Mouse (Mus musculus): ENCODE measurements around the gene Foxj2. TPM values are rescaled to one million over a fixed set of nuclear protein-coding genes. Genes with fewer than 3 reads are reported as not detected.

The Foxj2 gene
- total RNA-seq (2015; ENCODE audit: low replicate concordance) (9.4 and 17.6 TPM in 2 replicates), total RNA-seq (2017; ENCODE audit: low replicate concordance) (5.2 and 9.2 TPM in 2 replicates)

DNA sequence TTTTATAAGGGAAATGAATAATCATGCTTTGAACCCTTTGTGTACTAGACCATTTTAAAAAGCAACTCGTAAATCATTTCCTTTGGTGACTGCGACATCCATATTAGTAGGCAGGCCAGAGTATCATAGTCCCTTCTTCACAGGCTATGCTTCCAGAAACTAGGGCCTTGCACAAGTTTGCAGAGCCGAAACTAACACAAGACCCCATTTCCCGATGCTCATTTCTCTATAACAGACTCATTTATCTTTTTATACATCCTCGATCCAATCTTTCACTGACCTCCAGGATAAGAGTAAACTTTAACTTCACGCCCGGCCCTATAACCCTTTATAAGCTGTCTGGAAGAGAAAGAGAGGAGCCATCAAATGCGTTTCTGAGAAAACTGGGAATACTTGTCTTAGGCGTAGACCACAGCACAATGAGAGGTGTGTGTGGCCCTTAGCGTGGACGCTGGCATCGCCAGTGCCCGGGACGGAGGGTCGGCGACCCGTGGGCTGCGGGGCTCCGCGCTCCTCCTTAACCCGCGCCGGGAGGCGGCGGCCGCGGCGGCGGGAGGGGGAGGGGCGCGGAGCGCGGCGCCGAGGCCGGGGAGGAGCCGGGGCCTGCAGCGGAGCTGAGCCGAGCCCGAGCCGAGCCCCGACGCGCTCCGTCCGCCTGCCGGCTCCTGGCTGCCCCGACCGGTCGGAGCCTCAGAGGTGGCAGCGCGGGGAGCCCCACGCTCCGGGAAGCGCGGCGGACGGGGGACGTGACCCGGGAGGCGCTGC, at the start of gene Foxj2:
Foxj2 (plus strand) TSS at position 609 of the 765 bp plus-strand sequence.
- peak; percentile 85 for ATAC-seq (replicated peaks; ENCODE audit: low FRiP score, poor library complexity, severe bottlenecking)

GRCm38 (mm10) chr6:122770760-122771315, 48.9 kb upstream of the Foxj2 start:
- no peak for ATAC-seq (replicated peaks; ENCODE audit: low FRiP score, poor library complexity, severe bottlenecking)

GRCm38 (mm10) chr6:122772701-122773100, 47.0 kb upstream of the Foxj2 start:
- ATAC-seq (replicated peaks; ENCODE audit: low FRiP score, poor library complexity, severe bottlenecking), result no peak

DNA sequence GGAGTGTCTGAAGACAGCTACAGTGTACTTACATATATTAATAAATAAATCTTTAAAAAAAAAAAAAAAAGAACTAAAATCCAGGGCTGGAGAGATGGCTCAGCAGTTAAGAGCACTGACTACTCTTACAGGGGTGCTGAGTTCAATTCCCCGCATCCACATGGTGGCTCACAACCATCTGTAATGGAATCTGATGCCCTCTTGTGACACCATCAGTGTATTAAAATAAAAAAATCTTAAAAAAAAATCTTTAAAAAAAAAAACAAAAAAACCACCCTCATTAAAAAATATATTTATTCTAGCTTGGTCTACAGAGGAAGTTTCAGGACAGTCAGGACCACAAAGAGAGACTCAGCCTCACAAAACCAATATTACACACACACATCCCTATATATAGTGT, 45.4 kb upstream of the Foxj2 start:
- no peak for ATAC-seq (replicated peaks; ENCODE audit: low FRiP score, poor library complexity, severe bottlenecking)

DNA sequence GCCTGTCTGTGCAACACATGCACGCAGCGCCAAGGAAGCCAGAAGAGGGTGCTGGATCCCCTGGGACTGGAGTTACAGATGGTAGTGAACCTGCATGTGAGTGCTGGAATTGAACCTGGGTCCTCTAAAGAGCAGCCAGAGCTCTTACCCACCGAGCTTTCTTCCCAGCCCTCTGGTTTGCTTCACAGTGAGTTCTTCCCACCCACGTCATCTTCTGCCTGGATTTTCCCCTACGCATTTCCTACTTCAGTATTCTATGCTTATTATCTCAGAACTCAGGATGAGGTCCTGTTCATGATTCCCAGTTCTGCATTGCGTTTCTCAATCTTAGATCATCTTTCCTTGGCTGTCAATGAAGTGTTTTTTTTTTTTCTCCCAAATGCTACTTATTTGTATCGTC, 43.7 kb upstream of the Foxj2 start:
- ATAC-seq (replicated peaks; ENCODE audit: low FRiP score, poor library complexity, severe bottlenecking), result no peak

DNA sequence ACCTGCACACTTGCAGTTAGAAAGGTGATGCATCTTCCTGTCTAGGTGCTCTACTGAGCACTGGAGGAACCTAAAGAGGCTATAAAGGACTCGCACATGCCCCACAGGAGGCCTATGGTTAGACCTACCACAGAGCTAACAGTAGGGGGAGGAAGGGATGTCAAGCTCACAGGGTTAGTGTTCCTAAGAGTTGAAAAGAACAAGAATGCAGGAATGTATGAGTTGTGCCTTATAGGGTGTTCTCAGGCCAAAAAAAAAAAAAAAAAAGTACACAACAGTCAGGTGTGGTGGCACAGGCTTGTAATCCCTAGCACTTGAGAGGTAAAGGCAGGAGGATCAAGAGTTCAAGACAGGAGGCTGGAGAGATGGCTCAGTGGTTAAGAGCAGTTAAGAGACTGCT, 39.8 kb upstream of the Foxj2 start:
- ATAC-seq (replicated peaks; ENCODE audit: low FRiP score, poor library complexity, severe bottlenecking), result no peak

GRCm38 (mm10) chr6:122781167-122781566, 38.5 kb upstream of the Foxj2 start:
- ATAC-seq (replicated peaks; ENCODE audit: low FRiP score, poor library complexity, severe bottlenecking), result no peak

GRCm38 (mm10) chr6:122782164-122782563, 37.5 kb upstream of the Foxj2 start:
- no peak for ATAC-seq (replicated peaks; ENCODE audit: low FRiP score, poor library complexity, severe bottlenecking)

GRCm38 (mm10) chr6:122784866-122785265, 34.8 kb upstream of the Foxj2 start:
- ATAC-seq (replicated peaks; ENCODE audit: low FRiP score, poor library complexity, severe bottlenecking), result no peak

GRCm38 (mm10) chr6:122786275-122786674, 33.4 kb upstream of the Foxj2 start:
- 0 out of 2 replicates have a peak, but pooled peaks have one; percentile 57 for ATAC-seq (replicated peaks; ENCODE audit: low FRiP score, poor library complexity, severe bottlenecking)

- ATAC-seq (replicated peaks; ENCODE audit: low FRiP score, poor library complexity, severe bottlenecking), result no peak
Observed at GRCm38 (mm10) chr6:122795254-122795935, 24.3 kb upstream of the Foxj2 start.

GRCm38 (mm10) chr6:122800640-122801300, 18.9 kb upstream of the Foxj2 start:
- ATAC-seq (replicated peaks; ENCODE audit: low FRiP score, poor library complexity, severe bottlenecking), result no peak

GRCm38 (mm10) chr6:122801301-122801800, 18.4 kb upstream of the Foxj2 start, which contains the start of gene Slc2a3:
Gene Slc2a3, minus strand, starts transcription at chr6:122801640.
- ATAC-seq (replicated peaks; ENCODE audit: low FRiP score, poor library complexity, severe bottlenecking), result peak; percentile 76

GRCm38 (mm10) chr6:122801801-122802514, 17.8 kb upstream of the Foxj2 start:
- peak; percentile 68 for ATAC-seq (replicated peaks; ENCODE audit: low FRiP score, poor library complexity, severe bottlenecking)

- ATAC-seq (replicated peaks; ENCODE audit: low FRiP score, poor library complexity, severe bottlenecking), result peak; percentile 80
Observed at GRCm38 (mm10) chr6:122804418-122804817, 15.3 kb upstream of the Foxj2 start.

- peak; percentile 23; the same call in 1 of the 2 replicates for ATAC-seq (replicated peaks; ENCODE audit: low FRiP score, poor library complexity, severe bottlenecking)
Observed at GRCm38 (mm10) chr6:122810022-122810614, 9.6 kb upstream of the Foxj2 start.

GRCm38 (mm10) chr6:122810615-122811279, 9.0 kb upstream of the Foxj2 start:
- ATAC-seq (replicated peaks; ENCODE audit: low FRiP score, poor library complexity, severe bottlenecking), result peak; percentile 88

GRCm38 (mm10) chr6:122811280-122811652, 8.4 kb upstream of the Foxj2 start:
- ATAC-seq (replicated peaks; ENCODE audit: low FRiP score, poor library complexity, severe bottlenecking), result peak; percentile 82
